Mouse (Mus musculus) heart, postnatal 25 days (tissue): ENCODE results near the gene Tmem208. TPM values are rescaled to one million over a fixed set of nuclear protein-coding genes. Genes with fewer than 3 reads are reported as not detected.

ENCODE experiments used
- DNase-seq: peaks from one replicate; pipeline ENCODE4 v3.0.0; 2022; ENCODE audit warnings: low spot score
- intact Hi-C: fragments of 180-260 bp; cut with DNase I; formaldehyde crosslinking; loops from one replicate; pipeline ENCODE4 v1.15.1; 2025
- total RNA-seq, 2 experiments: library from RNA; stranded (reverse); gene quantifications; 2 replicates each; pipeline ENCODE4 v1.2.3; 2021

Gene Tmem208
- total RNA-seq, 2 experiments from 2014 or later: 23.4 to 25.3 TPM

- no peak for DNase-seq
- intact Hi-C loops: no loop called here
Observed at GRCm38 (mm10) chr8:105315073-105315769, 10.9 kb upstream of the Tmem208 start.

- no peak for DNase-seq
- intact Hi-C loops: no loop called here
Observed at GRCm38 (mm10) chr8:105317941-105318340, 8.2 kb upstream of the Tmem208 start.

- intact Hi-C loops: no loop called here
- no peak for DNase-seq
Observed at GRCm38 (mm10) chr8:105318662-105319190, 7.4 kb upstream of the Tmem208 start.

- intact Hi-C loops: no loop called here
Observed at GRCm38 (mm10) chr8:105323183-105323582, 3.0 kb upstream of the Tmem208 start.

GRCm38 (mm10) chr8:105325641-105326093 lies 487 bp upstream of the Tmem208 start:
- intact Hi-C loops: loop anchor here (2.0 kb wide), 1 partner anchor 27 kb away; no protein-coding TSS in a partner anchor
- no peak for DNase-seq

More at GRCm38 (mm10) chr8:105323183-105323582, 3.0 kb upstream of the Tmem208 start:
- no peak for DNase-seq

GRCm38 (mm10) chr8:105326968-105327367 lies 814 bp downstream of the Tmem208 start:
- intact Hi-C loops: no loop called here
- no peak for DNase-seq

GRCm38 (mm10) chr8:105330325-105330724 lies 4.2 kb downstream of the Tmem208 start:
- intact Hi-C loops: no loop called here
- no peak for DNase-seq

GRCm38 (mm10) chr8:105331469-105331868 lies 5.3 kb downstream of the Tmem208 start:
- no peak for DNase-seq
- intact Hi-C loops: no loop called here

GRCm38 (mm10) chr8:105331931-105332330 lies 5.8 kb downstream of the Tmem208 start:
- DNase-seq: no peak
- intact Hi-C loops: no loop called here

GRCm38 (mm10) chr8:105332523-105332922 lies 6.4 kb downstream of the Tmem208 start:
- intact Hi-C loops: no loop called here
- DNase-seq: no peak

GRCm38 (mm10) chr8:105336373-105337130 lies 10.4 kb downstream of the Tmem208 start:
- intact Hi-C loops: no loop called here
- no peak for DNase-seq

- DNase-seq: no peak
- intact Hi-C loops: no loop called here
Observed at GRCm38 (mm10) chr8:105338992-105339391, 12.8 kb downstream of the Tmem208 start.

- intact Hi-C loops: no loop called here
- DNase-seq: no peak
Observed at GRCm38 (mm10) chr8:105339886-105340635, 13.9 kb downstream of the Tmem208 start.

GRCm38 (mm10) chr8:105341399-105341798 lies 15.2 kb downstream of the Tmem208 start:
- DNase-seq: no peak
- intact Hi-C loops: no loop called here

GRCm38 (mm10) chr8:105342768-105343167 lies 16.6 kb downstream of the Tmem208 start:
- no peak for DNase-seq
- intact Hi-C loops: loop anchor here (2.0 kb wide), 1 partner anchor 14 kb away; no protein-coding TSS in a partner anchor

- no peak for DNase-seq
- intact Hi-C loops: loop anchor here (2.0 kb wide), 1 partner anchor 15 kb away; no protein-coding TSS in a partner anchor
Observed at GRCm38 (mm10) chr8:105343791-105344574, 17.8 kb downstream of the Tmem208 start.

- DNase-seq: no peak
- intact Hi-C loops: loop anchor here (5.0 kb wide), 1 partner anchor 48 kb away; the partner anchor contains the start of genes E2f4 and Exoc3l
Observed at GRCm38 (mm10) chr8:105345061-105345975, 19.2 kb downstream of the Tmem208 start.
